Mouse (Mus musculus) liver, postnatal 0 days (tissue): ENCODE results near the gene Zg16.

ENCODE experiments used
- CTCF ChIP-seq: sonication (generic); IDR thresholded peaks from 2 replicates; pipeline ENCODE4 v1.5.1; 2016; ENCODE audit warnings: antibody characterized with exemption, low read depth
- EP300 ChIP-seq: IDR thresholded peaks from 2 replicates; pipeline ENCODE4 v1.6.1; 2016; ENCODE audit warnings: antibody characterized with exemption, low read depth, mild to moderate bottlenecking

DNA sequence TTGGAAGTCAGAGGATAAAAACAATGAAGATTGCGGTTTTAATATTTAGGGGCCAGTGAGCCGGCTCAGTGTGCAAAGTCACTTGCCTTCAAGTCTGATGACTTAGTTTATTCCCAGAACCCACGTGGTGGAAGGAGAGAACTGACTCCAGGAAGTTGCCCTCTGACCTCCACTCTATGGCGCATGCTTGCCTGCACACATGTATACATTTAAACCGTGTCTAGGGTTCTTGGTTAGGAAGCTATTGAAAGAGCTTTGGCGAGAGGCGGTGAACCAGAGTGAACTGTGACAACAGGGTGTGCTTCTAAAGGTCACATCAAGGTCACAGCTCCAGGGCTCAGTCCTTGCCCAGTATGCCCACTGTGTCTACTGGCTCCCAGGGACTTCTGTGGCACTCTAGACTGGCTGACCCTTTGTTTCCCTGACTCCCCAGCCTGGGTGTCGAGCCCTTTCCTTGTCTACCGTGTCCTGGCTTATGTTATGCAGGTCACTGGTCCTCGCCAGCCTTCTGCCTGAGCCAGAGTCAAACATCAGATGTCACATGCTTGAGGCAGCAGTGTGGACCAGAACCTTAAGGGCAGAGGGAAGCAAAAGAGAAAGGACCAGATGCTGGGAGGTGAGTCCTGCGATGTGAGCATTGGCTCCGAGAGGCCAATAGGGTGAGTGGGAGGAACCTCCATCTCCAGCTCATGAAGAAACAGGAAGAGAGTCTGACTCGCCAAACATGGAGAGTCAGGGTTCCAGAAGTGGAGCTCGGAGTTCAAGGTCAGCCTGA is 31.7 kb upstream of the Zg16 start:
- TF ChIP-seq EP300 = no peak
- TF ChIP-seq CTCF = no peak
